Mouse (Mus musculus): Measurements from ENCODE around the gene Lztr1. TPM values are rescaled to one million over a fixed set of nuclear protein-coding genes. Genes with fewer than 3 reads are reported as not detected.
"Not testable (repeated sequence)": the region's sequence is repeated elsewhere in the genome, so short reads cannot be mapped to it uniquely, and the experiment has no call there.

Gene Lztr1
- polyA plus RNA-seq, 1 experiment from 2014 or later: 106 TPM

DNA sequence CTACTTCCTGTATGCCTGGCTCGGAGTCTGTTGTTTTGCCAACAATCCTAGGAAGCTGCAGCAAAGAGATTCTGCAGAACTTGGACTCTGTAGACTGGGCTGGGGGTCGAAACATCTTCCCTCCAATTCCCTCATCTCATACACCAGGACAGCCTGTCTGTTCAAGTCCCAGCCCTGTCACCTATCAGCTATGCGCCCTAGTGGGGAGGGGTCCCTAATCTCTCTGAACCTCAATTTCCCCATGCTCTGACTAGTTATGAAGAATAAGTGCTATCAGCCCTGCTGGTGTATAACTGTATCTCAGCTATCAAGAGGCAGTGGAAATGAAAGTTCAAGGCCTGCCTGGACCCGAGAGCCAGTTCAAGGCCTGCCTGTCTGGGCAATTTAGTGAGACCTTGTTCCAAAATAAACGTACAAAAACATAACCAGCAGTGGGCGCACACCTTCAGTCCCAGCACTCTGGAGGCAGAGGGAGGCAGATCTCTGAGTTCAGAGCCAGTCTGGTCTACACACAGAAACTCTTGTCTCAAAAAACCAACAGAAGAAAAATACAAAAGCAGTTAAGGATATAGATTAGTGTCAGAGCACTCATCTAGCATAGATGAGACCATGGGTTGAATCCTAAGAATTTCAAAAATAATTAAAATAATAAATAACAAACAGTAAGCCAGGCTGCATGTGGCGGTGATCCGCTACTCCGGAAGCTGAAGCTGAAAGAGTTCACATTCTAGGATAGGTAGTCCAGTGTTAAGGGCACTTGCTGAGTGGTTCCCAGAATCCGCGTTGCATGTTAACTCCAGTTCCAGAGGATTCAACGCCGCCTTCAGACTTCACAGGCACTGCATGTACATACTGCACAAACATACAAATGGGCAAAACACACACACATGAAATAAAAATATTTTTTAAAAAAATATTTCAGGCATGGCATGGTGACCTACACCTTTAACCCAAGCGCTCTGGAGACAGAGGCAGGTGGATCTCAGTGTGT is 19.7 kb upstream of the Lztr1 start:
- H3K4me1 ChIP-seq: peaks cover 12% of the 10 kb centered on the region
- peaks cover 39% of the 10 kb centered on the region for H3K27me3 ChIP-seq
- peak overlapping the region; percentile 83 for H3K4me2 ChIP-seq (replicated peaks)
- peaks cover 42% of the 10 kb centered on the region for H3K36me3 ChIP-seq
- 49% methylated on average over 14 of the region's 14 CpGs for WGBS
- peak overlapping the region; percentile 50 for H3K4me3 ChIP-seq
- H3K9ac ChIP-seq: peak overlapping the region; percentile 65; the same call in 1 of the 2 replicates
- ATAC-seq (ENCODE audit: low FRiP score, low read depth): peak; percentile 28; the same call in 1 of the 2 replicates
- H3K27ac ChIP-seq: no peak overlapping the region
- no peaks in the 10 kb centered on the region for H3K9me3 ChIP-seq

DNA sequence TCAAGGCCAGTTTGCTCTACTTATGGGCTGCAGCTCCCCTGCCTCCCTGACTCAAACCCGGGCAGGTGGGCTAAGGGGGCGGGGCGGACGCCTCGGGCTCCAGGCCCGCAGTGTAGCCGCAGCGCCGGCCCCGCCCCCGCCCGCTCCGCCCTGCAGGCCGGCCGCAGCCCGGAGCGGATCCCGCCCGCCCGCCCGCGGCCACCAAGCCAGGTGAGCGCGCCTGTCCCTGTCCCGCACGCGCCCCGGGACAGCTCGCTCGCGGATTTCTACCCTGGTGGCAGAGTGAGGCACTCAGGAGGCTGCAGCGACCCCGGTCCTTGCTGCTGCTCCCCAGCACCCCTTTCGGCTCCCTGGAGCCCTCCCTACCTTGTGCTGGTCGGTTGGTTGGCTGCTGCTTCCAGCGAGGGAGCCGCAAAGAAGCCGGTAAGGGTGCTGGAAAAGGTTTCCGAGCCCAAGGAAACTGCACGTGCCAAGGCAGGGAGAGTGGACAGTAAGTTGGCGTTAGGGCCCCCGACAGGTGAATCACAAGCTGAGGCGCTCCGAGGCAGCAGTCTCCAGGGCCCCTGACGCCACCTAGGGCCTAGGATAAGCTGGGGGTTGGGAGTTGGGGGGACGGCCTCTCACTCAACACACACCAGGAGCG is 18.9 kb upstream of the Lztr1 start, which contains the start of gene Aifm3:
Gene Aifm3 (plus strand): TSS at position 143 of the 643 bp plus-strand sequence.
- peak within 1 kb of the TSS; percentile 83 for H3K4me2 ChIP-seq (replicated peaks)
- H3K9me3 ChIP-seq: no peaks in the 10 kb centered on the region
- H3K36me3 ChIP-seq: peaks cover 34% of the 10 kb centered on the region
- 1% methylated on average over 47 of the region's 47 CpGs for WGBS
- H3K4me3 ChIP-seq: peak within 1 kb of the TSS; percentile 50
- H3K27me3 ChIP-seq: peaks cover 39% of the 10 kb centered on the region
- H3K9ac ChIP-seq: peak within 1 kb of the TSS; percentile 65
- H3K27ac ChIP-seq: no peak within 1 kb of the TSS
- peak; percentile 68 for ATAC-seq (ENCODE audit: low FRiP score, low read depth)
- peaks cover 12% of the 10 kb centered on the region for H3K4me1 ChIP-seq

DNA sequence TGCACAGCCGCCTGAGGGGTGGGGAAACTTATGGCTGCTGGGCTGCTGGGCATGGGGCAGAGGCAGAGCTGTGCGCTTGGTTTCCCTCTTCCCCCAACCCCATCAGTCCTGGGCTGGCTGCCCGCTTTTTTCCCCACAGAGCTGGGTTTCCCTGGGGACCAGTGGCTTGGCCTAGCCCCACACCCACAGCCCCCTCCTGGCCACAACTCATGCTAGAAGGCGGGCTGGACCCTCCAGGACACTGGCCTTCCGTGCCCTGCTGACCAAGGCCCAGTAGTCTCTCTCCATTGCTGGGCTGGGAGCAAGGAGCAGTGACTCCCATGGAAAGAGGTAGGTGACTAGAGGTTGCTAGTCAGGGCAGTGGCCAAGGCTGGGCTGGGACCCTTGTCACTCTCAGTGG is 17.3 kb upstream of the Lztr1 start:
- H3K27ac ChIP-seq: no peak overlapping the region
- peaks cover 18% of the 10 kb centered on the region for H3K36me3 ChIP-seq
- no peak overlapping the region for H3K9ac ChIP-seq
- WGBS: 77% methylated on average over 5 of the region's 5 CpGs
- no peak for ATAC-seq (ENCODE audit: low FRiP score, low read depth)
- no peak overlapping the region for H3K4me2 ChIP-seq (replicated peaks)
- no peaks in the 10 kb centered on the region for H3K9me3 ChIP-seq
- no peak overlapping the region for H3K4me3 ChIP-seq
- H3K27me3 ChIP-seq: peaks cover 39% of the 10 kb centered on the region
- H3K4me1 ChIP-seq: peaks cover 13% of the 10 kb centered on the region

DNA sequence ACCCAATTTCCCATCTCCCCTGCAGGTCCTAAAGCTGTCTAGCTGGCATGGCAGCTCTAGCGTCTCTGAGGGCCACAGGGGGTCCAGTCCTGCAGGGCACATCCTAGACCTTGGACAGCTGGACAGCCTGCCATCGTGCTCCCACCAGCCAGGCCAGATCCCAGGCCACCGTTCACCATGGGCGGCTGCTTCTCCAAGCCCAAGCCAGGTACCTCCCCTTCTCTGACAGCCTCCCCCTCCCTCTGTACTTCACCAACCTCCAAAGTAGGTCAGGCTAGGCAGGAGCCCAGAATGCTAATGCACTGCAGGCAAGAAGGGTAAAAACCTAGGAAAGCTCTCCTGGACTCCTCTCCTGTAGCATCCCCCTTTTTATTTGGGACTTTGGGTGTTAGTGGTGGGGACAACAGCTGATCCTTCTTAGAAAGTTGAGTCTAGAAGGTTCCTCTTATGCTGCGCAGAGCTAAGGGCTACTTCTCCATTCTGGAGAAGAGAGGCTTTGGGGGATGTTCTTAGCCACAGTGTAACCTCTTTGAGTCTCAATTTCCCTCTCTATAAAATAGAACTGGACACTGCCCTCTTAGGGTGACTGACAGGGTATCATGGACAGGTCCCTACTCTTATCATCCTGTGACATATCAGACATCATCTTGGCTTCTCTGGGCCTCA is 16.5 kb upstream of the Lztr1 start:
- H3K4me2 ChIP-seq (replicated peaks): no peak overlapping the region
- peaks cover 39% of the 10 kb centered on the region for H3K27me3 ChIP-seq
- H3K9ac ChIP-seq: no peak overlapping the region
- H3K4me3 ChIP-seq: no peak overlapping the region
- no peak overlapping the region for H3K27ac ChIP-seq
- H3K4me1 ChIP-seq: peaks cover 22% of the 10 kb centered on the region
- H3K36me3 ChIP-seq: peaks cover 10% of the 10 kb centered on the region
- 59% methylated on average over 5 of the region's 5 CpGs for WGBS
- no peak for ATAC-seq (ENCODE audit: low FRiP score, low read depth)
- no peaks in the 10 kb centered on the region for H3K9me3 ChIP-seq

DNA sequence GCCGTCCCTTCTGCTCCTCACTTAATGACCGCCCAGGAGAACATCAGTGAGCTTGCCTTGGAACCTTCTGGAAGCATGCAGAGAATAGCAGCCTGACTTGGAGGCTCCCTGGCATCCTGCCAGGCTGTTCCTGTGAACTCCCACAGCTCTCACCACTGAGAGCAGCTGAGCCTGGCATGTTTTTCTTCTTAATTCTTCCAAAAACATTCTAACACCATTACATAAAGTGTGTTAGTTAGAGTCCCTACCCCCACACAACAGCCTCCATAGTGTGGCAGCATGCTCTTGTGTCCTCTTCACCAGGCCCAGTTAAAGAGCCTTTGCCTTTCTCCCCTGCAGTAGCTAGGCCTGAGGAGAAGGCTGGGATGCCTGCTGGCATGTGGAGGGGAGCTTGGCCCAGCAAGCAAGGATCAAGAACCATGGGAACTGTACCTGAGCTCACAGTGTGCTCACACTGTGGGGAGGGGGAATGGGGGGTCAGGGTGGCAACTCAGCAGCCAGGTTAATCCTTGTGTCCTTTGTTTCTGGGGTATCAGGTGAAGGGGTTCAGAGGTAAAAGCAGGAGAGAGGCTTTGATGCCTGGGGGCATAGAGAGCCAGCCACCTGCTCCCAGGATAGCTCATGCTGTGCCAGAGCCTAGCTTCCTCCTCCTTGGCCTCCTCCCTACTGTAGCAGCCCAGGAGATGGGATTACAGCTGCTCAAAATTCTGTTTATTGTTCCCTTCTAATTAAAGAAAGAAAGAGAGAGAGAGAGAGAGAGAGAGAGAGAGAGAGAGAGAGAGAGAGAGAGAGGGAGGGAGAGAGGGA is 11.8 kb upstream of the Lztr1 start:
- H3K4me3 ChIP-seq: no peak overlapping the region
- peak overlapping the region; percentile 33; the same call in 1 of the 2 replicates for H3K27ac ChIP-seq
- no peak overlapping the region for H3K4me2 ChIP-seq (replicated peaks)
- peak; percentile 50; the same call in 1 of the 2 replicates for ATAC-seq (ENCODE audit: low FRiP score, low read depth)
- H3K4me1 ChIP-seq: peaks cover 9% of the 10 kb centered on the region
- H3K36me3 ChIP-seq: no peaks in the 10 kb centered on the region
- H3K27me3 ChIP-seq: peaks cover 5% of the 10 kb centered on the region
- 0 out of 2 replicates have a peak overlapping the region, but pooled peaks have one; percentile 35 for H3K9ac ChIP-seq
- WGBS: 49% methylated on average over 2 of the region's 2 CpGs
- H3K9me3 ChIP-seq: no peaks in the 10 kb centered on the region

DNA sequence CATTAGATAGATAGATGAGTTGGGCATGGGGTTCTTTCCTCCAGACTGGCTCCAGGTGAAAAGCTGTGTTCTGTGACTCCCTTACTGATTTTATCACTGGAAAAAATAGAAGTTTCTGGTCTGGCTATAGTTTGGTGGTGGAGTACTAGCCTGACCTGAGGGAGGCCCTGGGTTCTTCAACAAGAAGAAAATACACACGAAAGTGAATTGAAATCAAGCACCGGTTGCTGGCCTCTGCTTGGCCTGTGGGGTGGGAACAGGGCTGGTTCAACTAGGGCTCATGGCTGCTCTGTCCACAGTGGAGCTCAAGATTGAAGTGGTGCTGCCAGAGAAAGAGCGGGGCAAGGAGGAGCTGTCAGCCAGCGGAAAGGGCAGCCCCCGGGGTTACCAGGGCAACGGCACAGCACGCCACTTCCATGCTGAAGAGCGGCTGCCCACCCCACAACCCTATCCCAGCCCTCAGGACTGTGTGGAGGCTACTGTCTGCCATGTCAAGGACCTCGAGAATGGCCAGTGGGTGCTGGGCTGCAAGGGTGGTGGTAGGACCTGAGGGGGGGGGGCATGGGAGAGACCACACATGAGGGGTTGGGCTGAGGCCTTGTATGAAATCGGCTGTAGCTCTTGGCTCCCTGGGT is 9.1 kb upstream of the Lztr1 start:
- H3K4me1 ChIP-seq: peaks cover 9% of the 10 kb centered on the region
- no peaks in the 10 kb centered on the region for H3K9me3 ChIP-seq
- H3K4me3 ChIP-seq: no peak overlapping the region
- WGBS: 28% methylated on average over 10 of the region's 10 CpGs
- peaks cover 5% of the 10 kb centered on the region; the same call in 1 of the 2 replicates for H3K27me3 ChIP-seq
- H3K27ac ChIP-seq: no peak overlapping the region
- peak; percentile 17; the same call in 1 of the 2 replicates for ATAC-seq (ENCODE audit: low FRiP score, low read depth)
- no peaks in the 10 kb centered on the region for H3K36me3 ChIP-seq
- H3K4me2 ChIP-seq (replicated peaks): no peak overlapping the region
- no peak overlapping the region for H3K9ac ChIP-seq

DNA sequence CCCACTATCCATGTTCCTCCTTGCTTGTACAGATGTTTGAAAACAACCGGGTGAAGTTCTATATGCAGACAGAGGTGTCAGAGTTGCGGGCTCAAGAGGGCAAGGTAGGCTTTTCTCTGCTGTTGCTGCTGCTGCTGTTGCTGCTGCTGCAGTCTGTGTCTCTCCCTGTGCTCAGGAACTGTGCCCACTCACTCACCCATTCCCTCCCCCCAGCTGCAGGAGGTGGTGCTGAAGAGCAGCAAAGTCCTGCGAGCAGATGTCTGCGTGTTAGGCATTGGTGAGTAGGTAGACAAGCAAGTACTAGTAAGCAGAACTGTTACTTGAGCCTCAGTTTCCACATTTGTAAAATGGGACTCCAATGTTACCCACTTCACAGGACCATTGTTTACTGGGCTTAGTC is 5.8 kb upstream of the Lztr1 start:
- ATAC-seq (ENCODE audit: low FRiP score, low read depth): no peak
- Histone ChIP-seq H3K27me3 (peaks cover 10% of the 10 kb centered on the region), H3K9ac (no peak overlapping the region), H3K27ac (no peak overlapping the region), H3K4me2 (replicated peaks) (no peak overlapping the region), H3K4me3 (no peak overlapping the region), H3K9me3 (no peaks in the 10 kb centered on the region), H3K36me3 (no peaks in the 10 kb centered on the region), H3K4me1 (no peaks in the 10 kb centered on the region)
- WGBS: 75% methylated on average over 4 of the region's 4 CpGs

DNA sequence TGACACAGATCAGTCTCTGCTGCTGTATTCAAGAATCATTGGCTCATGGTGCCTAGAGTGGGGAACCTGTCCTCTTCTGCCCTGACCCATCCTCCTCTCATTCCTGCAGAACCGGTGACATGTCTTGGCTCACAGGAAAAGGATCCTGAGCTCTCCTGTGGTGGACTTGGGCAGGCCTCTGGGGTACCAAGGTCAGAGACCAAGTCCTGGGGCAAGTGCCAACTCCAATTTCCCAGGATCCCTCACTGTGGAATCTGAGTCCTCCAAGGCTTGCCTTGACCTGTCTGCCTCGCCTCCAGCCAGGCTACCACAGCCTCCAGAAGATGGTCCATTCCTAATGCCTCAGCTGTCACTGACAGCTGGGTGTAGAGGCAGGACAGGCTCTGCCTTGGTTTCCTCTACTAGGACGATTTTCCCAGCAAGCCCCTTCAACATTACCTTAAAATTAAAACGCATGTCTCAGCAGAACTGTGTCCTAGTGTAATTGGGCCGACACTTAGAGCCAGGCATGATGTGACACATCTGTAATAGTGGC is 1.4 kb upstream of the Lztr1 start:
- Histone ChIP-seq H3K4me2 (replicated peaks) (no peak overlapping the region), H3K36me3 (peaks cover 12% of the 10 kb centered on the region), H3K27me3 (peaks cover 10% of the 10 kb centered on the region), H3K4me3 (no peak overlapping the region), H3K4me1 (peaks cover 16% of the 10 kb centered on the region), H3K27ac (no peak overlapping the region), H3K9ac (no peak overlapping the region), H3K9me3 (no peaks in the 10 kb centered on the region)
- 81% methylated on average over 5 of the region's 5 CpGs for WGBS
- no peak for ATAC-seq (ENCODE audit: low FRiP score, low read depth)

DNA sequence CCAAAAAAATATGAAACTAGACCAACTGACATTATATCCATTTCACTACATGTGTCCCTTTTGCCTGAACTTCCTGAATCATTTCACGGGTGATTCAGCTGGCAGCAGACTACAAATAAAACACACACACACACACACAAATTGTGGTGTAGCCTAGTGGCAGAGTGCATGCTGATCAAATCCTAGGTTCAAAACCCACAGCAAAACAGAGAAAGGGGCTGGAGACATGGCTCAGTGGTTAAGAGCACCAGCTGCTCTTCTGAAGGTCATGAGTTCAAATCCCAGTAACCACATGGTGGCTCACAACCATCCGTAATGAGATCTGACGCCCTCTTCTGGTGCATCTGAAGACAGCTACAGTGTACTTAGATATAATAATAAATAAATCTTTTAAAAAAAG is 457 bp upstream of the Lztr1 start:
- Histone ChIP-seq H3K4me2 (replicated peaks) (peak overlapping the region; percentile 83), H3K4me3 (peak overlapping the region; percentile 69), H3K27me3 (peaks cover 10% of the 10 kb centered on the region), H3K27ac (peak overlapping the region; percentile 85), H3K36me3 (peaks cover 22% of the 10 kb centered on the region), H3K9ac (peak overlapping the region; percentile 87), H3K4me1 (peaks cover 16% of the 10 kb centered on the region)
- not testable (repeated sequence) for ATAC-seq (ENCODE audit: low FRiP score, low read depth); H3K9me3 ChIP-seq
- WGBS: 32% methylated on average over 3 of the region's 3 CpGs

DNA sequence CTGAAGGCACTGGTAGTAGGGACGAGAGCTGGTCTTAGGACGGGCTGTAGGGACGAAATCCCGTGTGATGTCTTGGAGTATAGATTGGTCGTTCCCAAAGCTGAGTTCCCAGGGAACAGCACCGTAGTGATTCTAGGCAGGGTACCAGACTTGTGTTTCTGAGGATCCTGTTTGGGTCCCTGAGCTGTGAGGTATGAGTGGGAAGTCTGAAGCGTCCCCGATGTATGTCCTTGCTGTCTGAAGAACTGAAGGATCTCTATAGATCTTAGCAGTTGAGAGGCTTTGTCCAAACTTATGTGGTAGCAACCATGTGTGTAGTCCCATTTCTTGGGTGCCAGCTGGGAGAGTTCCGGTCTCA is 731 bp downstream of the Lztr1 start:
- ATAC-seq (ENCODE audit: low FRiP score, low read depth): no peak

More for the DNA sequence above, 731 bp downstream of the Lztr1 start:
- Histone ChIP-seq H3K36me3 (peaks cover 34% of the 10 kb centered on the region), H3K4me1 (peaks cover 16% of the 10 kb centered on the region), H3K4me2 (replicated peaks) (peak overlapping the region; percentile 83), H3K9ac (peak overlapping the region; percentile 87), H3K4me3 (peak overlapping the region; percentile 69), H3K9me3 (no peaks in the 10 kb centered on the region), H3K27me3 (peaks cover 6% of the 10 kb centered on the region; the same call in 1 of the 2 replicates), H3K27ac (peak overlapping the region; percentile 85)
- 9% methylated on average over 9 of the region's 9 CpGs for WGBS

Data from limb, embryonic 13.5 days (tissue).